In genomic region chr8:84902920-84903661, GRCm38 (mm10) we compare ENCODE assay signal across 8 mouse cellular contexts. TPM values are rescaled to one million over a fixed set of nuclear protein-coding genes. Genes with fewer than 3 reads are reported as not detected.
A peak's percentile ranks its signal among the peaks of the same experiment; 100 is the strongest.
DNase-seq lines count a peak whose midpoint lies in the region; ATAC-seq lines count a peak whose summit lies in the region.

No protein-coding gene starts in this region.

- under 1% methylated on average over 68 of the region's 68 CpGs for WGBS in hindbrain, embryonic 13.5 days

- H3K4me2 ChIP-seq in hindbrain, embryonic 13.5 days: peak overlapping the region; percentile 79

- peak overlapping the region; percentile 62 for H3K9ac ChIP-seq in hindbrain, embryonic 13.5 days

- DNase-seq in R1 (ENCODE audit: low read depth, low spot score): peak; percentile 91
- DNase-seq in cerebellum, postnatal 14 days: peak; percentile 99
- DNase-seq in frontal cortex, postnatal 14 days (ENCODE audit: low spot score in 2 of 2): peak; percentile 79 to 86
- peak; percentile 92 to 95 for DNase-seq in layer of hippocampus, postnatal 25 days (ENCODE audit: extremely low spot score in 1 of 2, low spot score in 1 of 2)
- DNase-seq in lung, postnatal 14 days: peak; percentile 96
- peak; percentile 94 for DNase-seq in ovary, postnatal 36 days (ENCODE audit: low spot score)
- peak; percentile 98 for DNase-seq in thymus, postnatal 14 days

- peak overlapping the region; percentile 46 for H3K4me3 ChIP-seq in hindbrain, embryonic 13.5 days

- H3K27me3 ChIP-seq in hindbrain, embryonic 13.5 days: peaks cover 56% of the 10 kb centered on the region

- H3K27ac ChIP-seq in hindbrain, embryonic 13.5 days: no peak overlapping the region

- H3K4me1 ChIP-seq in hindbrain, embryonic 13.5 days (replicated peaks): peaks cover 15% of the 10 kb centered on the region

- ATAC-seq in hindbrain, embryonic 13.5 days (ENCODE audit: low FRiP score): peak; percentile 88

- no peaks in the 10 kb centered on the region for H3K36me3 ChIP-seq in hindbrain, embryonic 13.5 days

- H3K9me3 ChIP-seq in hindbrain, embryonic 13.5 days: no peaks in the 10 kb centered on the region

RNA-seq across cellular contexts. Expression of gene Klf1, which starts 1.4 kb away (rescaled TPM):
- 0.64 and 1.00 TPM in 2 replicates for polyA plus RNA-seq in hindbrain, embryonic 13.5 days (2015; fragmentation: Nextera tagmentation; extraction: Ambion mirVana)
- total RNA-seq in layer of hippocampus, postnatal 25 days (2021): under 1 TPM in 1 of 2 experiments, not detected in 1; 0.17 TPM

RNA-seq across cellular contexts. Expression of gene Dnase2a, which starts 5.3 kb away (rescaled TPM):
- polyA plus RNA-seq in hindbrain, embryonic 13.5 days (2015; fragmentation: Nextera tagmentation; extraction: Ambion mirVana): 5.8 and 6.0 TPM in 2 replicates
- 1 to 10 TPM; 3.7 to 4.3 TPM for total RNA-seq in layer of hippocampus, postnatal 25 days (2021)

RNA-seq across cellular contexts. Expression of gene Gcdh, which starts 9.4 kb away (rescaled TPM):
- 33.1 TPM in 2 replicates for polyA plus RNA-seq in hindbrain, embryonic 13.5 days (2015; fragmentation: Nextera tagmentation; extraction: Ambion mirVana)
- 10 to 100 TPM; 32.4 to 39.7 TPM for total RNA-seq in layer of hippocampus, postnatal 25 days (2021)

RNA-seq across cellular contexts. Expression of gene Syce2, which starts 31.2 kb away (rescaled TPM):
- 17.8 and 20.4 TPM in 2 replicates for polyA plus RNA-seq in hindbrain, embryonic 13.5 days (2015; fragmentation: Nextera tagmentation; extraction: Ambion mirVana)
- 10 to 100 TPM; 16.5 to 18.0 TPM for total RNA-seq in layer of hippocampus, postnatal 25 days (2021)

RNA-seq across cellular contexts. Expression of gene Mast1, which starts 34.1 kb away (rescaled TPM):
- polyA plus RNA-seq in hindbrain, embryonic 13.5 days (2015; fragmentation: Nextera tagmentation; extraction: Ambion mirVana): 59.1 and 62.2 TPM in 2 replicates
- total RNA-seq in layer of hippocampus, postnatal 25 days (2021): 100 to 1,000 TPM in 1 of 2 experiments, 10 to 100 TPM in 1; 75.7 to 100 TPM
